Mouse (Mus musculus) heart, adult 2 months (tissue): Measurements from ENCODE around the gene Marveld2.

ENCODE experiments used
- CTCF ChIP-seq: fragments of 200-600 bp; IDR thresholded peaks from 2 replicates; pipeline ENCODE4 v1.8.1; 2022; ENCODE audit warnings: antibody characterized with exemption, mild to moderate bottlenecking, moderate library complexity
- EP300 ChIP-seq: fragments of 200-500 bp; IDR thresholded peaks from 2 replicates; pipeline ENCODE4 v1.6.1; 2011; ENCODE audit warnings: low read depth, low read length, control low read depth; ENCODE audit not compliant: insufficient read depth
- POLR2A ChIP-seq: fragments of 200-500 bp; IDR thresholded peaks from 2 replicates; pipeline ENCODE4 v1.6.1; 2011; ENCODE audit warnings: mild to moderate bottlenecking, low read depth, low read length, control low read depth; ENCODE audit not compliant: insufficient read depth

DNA sequence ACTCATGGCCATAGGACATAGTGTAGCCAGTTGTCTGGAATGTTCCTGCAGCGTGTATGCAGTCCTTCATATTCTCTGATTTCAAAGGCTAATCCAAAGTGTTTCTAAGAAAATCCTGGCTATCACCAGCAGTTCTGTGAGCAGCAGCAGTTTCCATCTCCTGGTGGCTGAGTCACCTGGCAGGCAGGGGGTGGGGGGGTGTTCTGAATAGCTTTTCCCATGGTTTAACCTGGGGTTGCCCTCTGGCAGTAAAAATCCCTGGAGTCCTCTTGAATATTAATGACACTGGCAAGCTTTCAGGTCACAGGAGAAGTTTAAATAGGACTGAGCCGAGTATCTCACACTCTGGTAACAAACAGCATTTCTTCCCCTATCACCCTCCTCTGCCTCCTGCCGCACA is 35.1 kb downstream of the Marveld2 start:
- TF ChIP-seq CTCF (no peak), EP300 (no peak), POLR2A (no peak)
